Mouse (Mus musculus): Measurements from ENCODE around the gene Col6a1. TPM values are rescaled to one million over a fixed set of nuclear protein-coding genes. Genes with fewer than 3 reads are reported as not detected.

Col6a1 gene
- 214 and 302 TPM in 2 replicates for polyA plus RNA-seq (2012; rRNA removed; ENCODE audit: low replicate concordance)

GRCm38 (mm10) chr10:76725682-76726285 is at the start of gene Col6a1:
Gene Col6a1 (minus strand): TSS chr10:76726168.

Other genes with a start within 250 kb of the Col6a1 start
- 36.0 and 41.4 TPM in 2 replicates for gene Lss, start 194.6 kb downstream of the Col6a1 start, polyA plus RNA-seq (2012; rRNA removed; ENCODE audit: low replicate concordance)
- 0.09 and 0.17 TPM in 2 replicates for gene Spatc1l, start 163.9 kb downstream of the Col6a1 start, polyA plus RNA-seq (2012; rRNA removed; ENCODE audit: low replicate concordance)
- gene Ftcd, start 150.5 kb downstream of the Col6a1 start, polyA plus RNA-seq (2012; rRNA removed; ENCODE audit: low replicate concordance), result 0.03 and 1.7 TPM in 2 replicates
- 297 and 298 TPM in 2 replicates for gene Col6a2, start 102.5 kb downstream of the Col6a1 start, polyA plus RNA-seq (2012; rRNA removed; ENCODE audit: low replicate concordance)
- 6.9 and 9.2 TPM in 2 replicates for gene Pcbp3, start 235.7 kb upstream of the Col6a1 start, polyA plus RNA-seq (2012; rRNA removed; ENCODE audit: low replicate concordance)